Mouse (Mus musculus): ENCODE measurements around the gene Ptprg.

Gene Ptprg

GRCm38 (mm10) chr14:11874960-11875889 is 321.9 kb downstream of the Ptprg start:
- in situ Hi-C loops (cut with MboI, MseI): no loop called here

DNA sequence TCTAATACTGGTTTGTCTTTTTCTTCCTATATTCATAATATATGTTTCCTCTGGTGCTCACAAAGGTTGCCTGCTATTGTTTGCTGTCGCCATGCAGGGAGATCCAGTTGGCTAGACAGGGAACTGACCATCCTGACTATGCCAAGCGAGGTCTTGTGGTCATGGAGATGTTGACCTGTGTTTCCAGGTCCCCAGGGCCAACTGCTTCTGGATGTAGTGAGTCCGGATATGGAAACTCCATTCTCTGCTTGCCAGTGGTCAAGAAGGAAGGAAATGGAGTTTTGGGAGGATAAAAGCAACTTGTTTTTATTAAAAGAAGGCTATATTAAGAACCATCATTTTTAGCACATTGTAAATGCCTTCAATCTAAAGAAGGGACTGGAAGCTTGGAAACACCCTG is 327.8 kb downstream of the Ptprg start:
- in situ Hi-C loops (cut with MboI, MseI): no loop called here

DNA sequence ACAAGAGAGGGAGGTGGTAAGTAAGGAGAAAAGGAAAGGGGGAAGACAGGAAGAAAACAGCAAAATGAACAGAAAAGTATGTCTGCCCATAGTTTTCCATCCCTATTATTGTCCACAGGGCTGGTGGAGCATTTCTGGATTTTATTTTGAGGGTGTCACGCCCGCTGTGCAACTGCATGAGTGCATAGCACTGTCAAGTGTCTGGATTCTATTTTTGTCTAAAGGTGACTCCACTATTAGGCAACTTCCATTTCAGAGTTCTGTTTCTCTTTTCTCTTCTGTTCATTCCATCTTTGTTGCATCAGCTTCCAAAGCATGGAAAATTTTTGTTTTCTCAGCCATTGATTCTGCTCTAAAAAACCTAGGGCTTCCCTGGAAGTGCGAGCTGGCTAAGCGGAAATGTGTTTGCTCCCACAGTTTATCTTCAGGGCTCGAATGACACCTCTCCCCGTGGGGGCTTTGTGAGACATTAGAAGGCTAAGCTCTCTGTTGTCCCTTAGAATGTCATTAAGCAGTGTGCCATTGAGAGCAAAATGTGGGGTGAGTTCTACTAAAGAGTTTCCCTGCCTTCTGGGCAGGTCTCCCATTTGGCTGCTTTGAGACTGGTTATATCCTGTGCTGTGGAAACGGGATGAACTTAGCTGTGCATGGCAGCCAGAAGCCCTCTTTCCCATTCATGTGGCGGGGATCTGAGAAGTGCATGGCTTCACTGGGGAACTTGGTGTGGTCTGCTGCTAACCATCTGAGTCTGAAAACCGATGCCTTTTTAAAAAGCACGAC is 330.0 kb downstream of the Ptprg start:
- in situ Hi-C loops (cut with MboI, MseI): no loop called here

DNA sequence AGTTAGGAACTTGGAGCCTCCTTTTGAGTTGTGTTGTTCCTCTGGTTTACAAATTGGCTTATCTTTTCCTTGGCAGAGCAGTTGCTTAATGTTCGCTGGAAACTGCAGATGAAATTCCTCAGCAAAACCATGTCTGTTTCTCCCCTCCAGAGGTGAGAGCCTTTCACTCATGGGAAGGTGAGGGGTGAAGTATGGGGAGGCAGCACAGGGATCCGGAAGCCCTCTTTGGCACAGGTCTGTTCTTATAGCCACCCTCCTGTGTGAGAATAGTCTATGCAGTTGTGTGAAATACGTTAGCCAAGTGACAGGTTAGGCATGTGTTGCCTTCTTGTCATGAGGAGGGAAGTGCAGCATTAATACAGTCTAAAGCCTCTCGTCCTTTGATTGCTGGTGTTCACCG is 330.7 kb downstream of the Ptprg start:
- in situ Hi-C loops (cut with MboI, MseI): no loop called here

- in situ Hi-C loops (cut with MboI, MseI): no loop called here
Measured at GRCm38 (mm10) chr14:11886417-11886816, 333.1 kb downstream of the Ptprg start.

- in situ Hi-C loops (cut with MboI, MseI): no loop called here
Measured at GRCm38 (mm10) chr14:11890890-11891289, 337.6 kb downstream of the Ptprg start.

DNA sequence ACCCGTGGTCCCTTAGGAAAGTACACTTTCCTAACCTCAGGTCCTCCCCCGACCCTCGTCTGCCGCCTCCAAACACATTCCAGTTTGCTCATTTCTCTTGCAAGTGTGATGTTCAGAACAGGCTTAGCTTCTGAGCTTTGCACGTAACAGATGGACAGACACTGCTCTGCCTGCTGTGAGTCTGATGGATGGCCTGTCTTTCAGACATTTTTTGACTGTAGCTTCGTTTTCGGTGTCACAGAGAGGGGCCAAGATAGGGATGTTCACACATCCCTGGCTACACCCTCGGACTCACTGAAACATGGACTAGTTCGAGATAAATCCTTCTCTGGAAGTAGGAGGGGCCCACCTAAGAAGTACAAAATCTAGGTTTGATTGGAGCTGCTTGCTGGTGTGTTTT is 339.3 kb downstream of the Ptprg start:
- in situ Hi-C loops (cut with MboI, MseI): no loop called here

DNA sequence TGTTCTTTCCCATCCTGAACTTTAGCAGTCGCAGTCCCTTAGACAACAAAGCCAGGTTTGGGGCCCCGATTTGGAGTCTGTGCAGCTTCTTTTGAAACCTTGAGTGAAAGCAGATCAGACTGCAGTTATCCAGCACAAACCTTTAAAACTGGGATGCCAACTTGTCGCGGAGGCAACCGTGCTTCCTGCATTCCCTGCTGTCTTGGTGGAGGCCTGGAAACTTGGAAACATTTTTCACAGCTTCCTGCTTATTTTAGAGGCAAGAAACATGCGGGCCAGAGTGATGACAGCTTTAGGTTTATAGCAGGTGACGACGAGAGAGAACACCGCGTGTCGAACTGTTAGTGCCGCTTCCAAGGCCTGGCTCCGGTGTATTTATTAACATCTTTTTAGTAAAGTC is 342.2 kb downstream of the Ptprg start:
- in situ Hi-C loops (cut with MboI, MseI): no loop called here

GRCm38 (mm10) chr14:11902794-11903193 is 349.5 kb downstream of the Ptprg start:
- in situ Hi-C loops (cut with MboI, MseI): no loop called here

DNA sequence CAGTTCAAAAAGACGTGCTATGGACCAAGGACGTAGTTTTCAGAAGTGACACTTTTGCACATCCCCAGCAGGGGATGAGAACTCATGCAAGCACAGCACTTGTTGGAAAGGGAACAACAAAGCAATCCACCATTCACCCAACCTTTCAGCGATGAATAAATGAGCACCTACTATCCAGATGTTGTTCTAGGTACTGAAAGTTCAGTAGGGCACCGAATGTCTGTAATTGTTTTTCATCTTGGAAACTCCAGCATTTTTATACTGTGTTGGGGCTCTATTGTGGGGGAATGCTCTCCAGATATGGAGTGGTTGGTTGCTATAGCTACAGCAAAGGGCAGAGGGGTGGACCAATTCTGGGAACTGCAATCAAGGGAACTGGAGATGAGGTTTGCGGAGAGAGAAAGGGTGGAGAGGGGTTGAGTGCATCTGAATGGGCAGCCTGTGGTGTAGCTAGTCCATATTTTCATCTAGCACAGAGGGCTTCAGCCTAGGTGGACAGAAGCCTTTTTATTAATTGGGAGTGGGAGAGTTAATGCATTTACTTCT is 352.9 kb downstream of the Ptprg start:
- in situ Hi-C loops (cut with MboI, MseI): no loop called here

GRCm38 (mm10) chr14:11912253-11912652 is 358.9 kb downstream of the Ptprg start:
- in situ Hi-C loops (cut with MboI, MseI): no loop called here

DNA sequence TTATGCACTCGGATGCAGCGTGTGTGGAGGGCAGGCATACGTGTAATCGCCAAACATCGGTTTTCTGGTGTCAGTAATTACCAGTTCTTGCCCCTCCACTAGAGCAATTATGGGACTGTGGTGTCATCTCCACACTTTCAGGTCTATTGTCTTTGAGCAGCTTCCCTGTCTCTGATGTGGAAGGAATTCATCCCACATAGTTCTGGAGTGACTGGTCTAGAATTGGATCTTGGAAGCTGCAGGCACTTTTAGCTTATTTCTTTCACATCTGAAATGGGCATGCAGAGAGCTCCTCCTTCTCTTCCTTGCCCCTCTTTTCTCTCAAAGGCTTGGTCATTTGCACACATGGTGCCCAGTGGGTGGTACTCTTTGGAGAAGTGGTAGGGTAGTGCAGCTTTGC is 363.9 kb downstream of the Ptprg start:
- in situ Hi-C loops (cut with MboI, MseI): no loop called here

GRCm38 (mm10) chr14:11928545-11928944 is 375.2 kb downstream of the Ptprg start:
- in situ Hi-C loops (cut with MboI, MseI): no loop called here

DNA sequence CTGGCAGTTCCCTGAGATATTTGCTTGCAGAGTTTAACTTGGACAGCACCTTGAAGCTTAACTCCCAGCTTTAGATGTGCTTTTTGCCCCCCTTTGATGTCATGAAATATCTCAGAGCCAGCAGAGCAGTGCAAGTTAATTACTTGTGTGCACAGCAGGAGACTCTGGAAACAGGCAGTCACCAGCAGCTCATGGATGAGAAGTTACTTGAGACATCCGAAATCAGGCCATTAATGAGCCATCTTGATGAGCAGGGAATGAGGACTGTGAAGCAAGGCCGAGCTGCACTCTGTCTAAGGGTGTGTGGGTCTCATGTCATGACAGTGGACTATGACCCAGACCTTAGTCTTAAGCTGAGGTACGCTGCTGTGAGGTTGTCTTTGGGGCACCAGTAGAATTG is 379.2 kb downstream of the Ptprg start:
- in situ Hi-C loops (cut with MboI, MseI): no loop called here

GRCm38 (mm10) chr14:11934556-11934955 is 381.2 kb downstream of the Ptprg start:
- in situ Hi-C loops (cut with MboI, MseI): no loop called here

GRCm38 (mm10) chr14:11935281-11935680 is 381.9 kb downstream of the Ptprg start:
- in situ Hi-C loops (cut with MboI, MseI): no loop called here

DNA sequence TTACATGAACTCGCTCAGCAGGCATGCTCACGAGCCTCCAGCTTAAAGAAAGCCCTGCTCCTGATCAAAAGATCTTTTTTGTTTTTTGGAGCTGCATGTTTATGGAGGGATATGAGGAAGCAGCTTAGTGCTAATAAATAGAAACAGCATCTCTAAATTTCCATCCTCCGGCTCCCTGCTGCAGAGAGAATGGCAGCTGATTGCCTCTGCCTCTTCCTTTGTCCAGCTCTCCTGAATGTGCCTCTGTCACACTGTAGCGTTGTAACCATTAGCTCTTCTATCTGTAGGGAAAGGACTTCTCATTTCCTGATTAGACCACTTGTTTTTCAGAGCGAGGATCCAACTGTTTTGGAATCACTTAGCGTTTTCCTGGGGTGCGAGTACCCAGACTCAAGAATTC is 382.4 kb downstream of the Ptprg start:
- in situ Hi-C loops (cut with MboI, MseI): no loop called here

DNA sequence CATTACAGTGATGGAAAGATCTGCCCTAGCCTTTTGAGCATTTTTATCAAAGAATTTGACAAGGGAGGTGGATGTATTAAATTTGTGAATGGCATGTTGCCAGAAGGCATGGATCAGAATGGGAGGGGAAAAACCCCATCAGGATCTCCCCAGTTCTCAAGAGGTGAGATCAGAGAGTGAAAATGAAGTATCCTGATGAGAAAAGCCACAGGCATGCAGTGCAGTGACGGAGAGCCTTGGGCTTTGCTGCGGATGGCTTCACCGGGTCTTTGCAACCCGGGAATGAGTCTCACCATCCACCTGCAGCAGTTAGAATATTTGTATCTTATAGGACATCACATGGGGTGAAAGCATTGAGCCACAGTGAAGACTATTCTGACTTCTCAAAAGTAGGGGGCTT is 385.6 kb downstream of the Ptprg start:
- in situ Hi-C loops (cut with MboI, MseI): no loop called here

GRCm38 (mm10) chr14:11941989-11942514 is 388.7 kb downstream of the Ptprg start:
- in situ Hi-C loops (cut with MboI, MseI): no loop called here

GRCm38 (mm10) chr14:11950379-11950778 is 397.0 kb downstream of the Ptprg start:
- in situ Hi-C loops (cut with MboI, MseI): no loop called here

GRCm38 (mm10) chr14:11955020-11955882 is 401.9 kb downstream of the Ptprg start:
- in situ Hi-C loops (cut with MboI, MseI): no loop called here
